ENCODE assay signal across 8 mouse cellular contexts in genomic region chr11:98963191-98964021, GRCm38 (mm10). TPM values are rescaled to one million over a fixed set of nuclear protein-coding genes. Genes with fewer than 3 reads are reported as not detected.
DNase-seq lines count a peak whose midpoint lies in the region; ATAC-seq lines count a peak whose summit lies in the region.

No protein-coding gene starts in this region.

- ATAC-seq in heart, embryonic 11.5 days (replicated peaks; ENCODE audit: insufficient number of reproducible peaks, low FRiP score, low TSS enrichment): peak; percentile 75
- ATAC-seq in megakaryocyte-erythroid progenitor cell, adult 5-6 weeks (replicated peaks; ENCODE audit: low FRiP score, low TSS enrichment, poor library complexity, severe bottlenecking): no peak

- DNase-seq in 416B (ENCODE audit: low read depth): peak; percentile 84
- peak; percentile 90 for DNase-seq in NIH3T3 (ENCODE audit: low read depth)
- DNase-seq in embryonic facial prominence, embryonic 10.5 days (ENCODE audit: low spot score): peak; percentile 75
- peak; percentile 89 for DNase-seq in kidney, adult 9 months
- peak; percentile 96 for DNase-seq in lung, postnatal 10 days
- DNase-seq in ovary, postnatal 14 days (ENCODE audit: low spot score): peak; percentile 87

- peak overlapping the region; percentile 97 for H3K4me2 ChIP-seq in heart, embryonic 11.5 days

- peak overlapping the region; percentile 63 for H3K9ac ChIP-seq in heart, embryonic 11.5 days (ENCODE audit: low read depth, low read length)

- H3K9me3 ChIP-seq in embryonic facial prominence, embryonic 10.5 days: no peaks in the 10 kb centered on the region
- H3K9me3 ChIP-seq in heart, embryonic 11.5 days (replicated peaks; ENCODE audit: control insufficient read depth, low read length): no peaks in the 10 kb centered on the region

- under 1% methylated on average over 32 of the region's 32 CpGs for WGBS in embryonic facial prominence, embryonic 10.5 days
- WGBS in heart, embryonic 11.5 days (ENCODE audit: insufficient replicate concordance): under 1% methylated on average over 32 of the region's 32 CpGs

- peaks cover 9% of the 10 kb centered on the region; the same call in 1 of the 2 replicates for H3K27me3 ChIP-seq in embryonic facial prominence, embryonic 10.5 days (replicated peaks; ENCODE audit: low read depth, poor library complexity, severe bottlenecking)
- no peaks in the 10 kb centered on the region for H3K27me3 ChIP-seq in heart, embryonic 11.5 days (ENCODE audit: control insufficient read depth, insufficient read depth, low read length)

- H3K4me1 ChIP-seq in embryonic facial prominence, embryonic 10.5 days: peaks cover 99% of the 10 kb centered on the region
- H3K4me1 ChIP-seq in heart, embryonic 11.5 days (ENCODE audit: control insufficient read depth, insufficient read depth, low read length): peaks cover 92% of the 10 kb centered on the region

- peaks cover 28% of the 10 kb centered on the region for H3K36me3 ChIP-seq in embryonic facial prominence, embryonic 10.5 days (replicated peaks)
- H3K36me3 ChIP-seq in heart, embryonic 11.5 days (ENCODE audit: control insufficient read depth, insufficient read depth, low read length): peaks cover 10% of the 10 kb centered on the region; the same call in 1 of the 2 replicates

- H3K4me3 ChIP-seq in embryonic facial prominence, embryonic 10.5 days: peak overlapping the region; percentile 77
- peak overlapping the region; percentile 65 for H3K4me3 ChIP-seq in heart, embryonic 11.5 days (ENCODE audit: low read depth, low read length)

- peak overlapping the region; percentile 89 for H3K27ac ChIP-seq in embryonic facial prominence, embryonic 10.5 days (replicated peaks)
- peak overlapping the region; percentile 83 for H3K27ac ChIP-seq in heart, embryonic 11.5 days (ENCODE audit: low read depth, low read length)

RNA-seq across cellular contexts. Expression of gene Gjd3, which starts 19.4 kb away (rescaled TPM):
- polyA plus RNA-seq in embryonic facial prominence, embryonic 10.5 days (2016; fragmentation: Nextera tagmentation; extraction: Ambion mirVana): 0.25 TPM in 1 of 2 replicates, not detected in the other
- polyA plus RNA-seq in heart, embryonic 11.5 days (2014; fragmentation: Nextera tagmentation; extraction: Ambion mirVana): 1.3 and 1.5 TPM in 2 replicates
- not detected in 2 replicates for total RNA-seq in megakaryocyte-erythroid progenitor cell, adult 5-6 weeks (2014; fragmentation: Nextera tagmentation)
- not detected in 2 replicates for total RNA-seq in megakaryocyte-erythroid progenitor cell, adult 5-6 weeks (2017)

RNA-seq across cellular contexts. Expression of gene Rara, which starts 35.8 kb away (rescaled TPM):
- 34.0 and 35.6 TPM in 2 replicates for polyA plus RNA-seq in embryonic facial prominence, embryonic 10.5 days (2016; fragmentation: Nextera tagmentation; extraction: Ambion mirVana)
- 34.9 and 36.6 TPM in 2 replicates for polyA plus RNA-seq in heart, embryonic 11.5 days (2014; fragmentation: Nextera tagmentation; extraction: Ambion mirVana)
- 7.8 and 15.9 TPM in 2 replicates for total RNA-seq in megakaryocyte-erythroid progenitor cell, adult 5-6 weeks (2014; fragmentation: Nextera tagmentation)
- total RNA-seq in megakaryocyte-erythroid progenitor cell, adult 5-6 weeks (2017): 2.2 and 3.0 TPM in 2 replicates

RNA-seq across cellular contexts. Expression of gene Cdc6, which starts 55.8 kb away (rescaled TPM):
- polyA plus RNA-seq in embryonic facial prominence, embryonic 10.5 days (2016; fragmentation: Nextera tagmentation; extraction: Ambion mirVana): 65.1 and 69.1 TPM in 2 replicates
- 33.6 and 34.0 TPM in 2 replicates for polyA plus RNA-seq in heart, embryonic 11.5 days (2014; fragmentation: Nextera tagmentation; extraction: Ambion mirVana)
- total RNA-seq in megakaryocyte-erythroid progenitor cell, adult 5-6 weeks (2014; fragmentation: Nextera tagmentation): 85.0 and 101 TPM in 2 replicates
- 67.8 and 78.7 TPM in 2 replicates for total RNA-seq in megakaryocyte-erythroid progenitor cell, adult 5-6 weeks (2017)
